ENCODE assay signal across 32 mouse cellular contexts in genomic region chr6:116607230-116607629, GRCm38 (mm10). TPM values are rescaled to one million over a fixed set of nuclear protein-coding genes. Genes with fewer than 3 reads are reported as not detected.
DNase-seq lines count a peak whose midpoint lies in the region; ATAC-seq and TF ChIP-seq lines count a peak whose summit lies in the region.
"Had no signal": no experiment of that assay in that cellular context is flagged by ENCODE, and none has a peak within 500 bp of the region (broad histone marks: within the 10 kb centered on the region; RNA-seq: fewer than 3 reads in every experiment).

No protein-coding gene starts in this region.

- H3K4me3 ChIP-seq in cerebellum, adult 2 months (replicated peaks; ENCODE audit: insufficient read depth, low read depth, low read length) = no peak overlapping the region
- no peak overlapping the region for H3K4me3 ChIP-seq in intestine, postnatal 0 days (ENCODE audit: low read depth, low read length)
- no peak overlapping the region for H3K4me3 ChIP-seq in intestine, embryonic 15.5 days (replicated peaks)
- H3K4me3 ChIP-seq in midbrain, embryonic 14.5 days (replicated peaks; ENCODE audit: low read depth, low read length) = no peak overlapping the region
- H3K4me3 ChIP-seq in midbrain, embryonic 13.5 days (replicated peaks) = no peak overlapping the region
- H3K4me3 ChIP-seq: forebrain, embryonic 10.5 days; hindbrain, embryonic 10.5 days; limb, embryonic 15.5 days; midbrain, embryonic 15.5 days; myocyte; neural tube, embryonic 13.5 days had no signal

- no peak overlapping the region for H3K27ac ChIP-seq in cerebellum, adult 2 months (ENCODE audit: insufficient read depth, low read length)
- no peak overlapping the region for H3K27ac ChIP-seq in intestine, postnatal 0 days (ENCODE audit: low read depth, low read length)
- H3K27ac ChIP-seq in intestine, embryonic 15.5 days = no peak overlapping the region
- no peak overlapping the region for H3K27ac ChIP-seq in midbrain, embryonic 14.5 days (replicated peaks; ENCODE audit: low read depth, low read length)
- H3K27ac ChIP-seq in midbrain, embryonic 13.5 days = no peak overlapping the region
- H3K27ac ChIP-seq: forebrain, embryonic 10.5 days; hindbrain, embryonic 10.5 days; limb, embryonic 15.5 days; midbrain, embryonic 15.5 days; neural tube, embryonic 13.5 days had no signal

- no peak overlapping the region for H3K4me2 ChIP-seq in intestine, postnatal 0 days (replicated peaks; ENCODE audit: low read depth)
- no peak overlapping the region for H3K4me2 ChIP-seq in intestine, embryonic 15.5 days (replicated peaks)
- H3K4me2 ChIP-seq in midbrain, embryonic 14.5 days (ENCODE audit: low read length) = no peak overlapping the region
- H3K4me2 ChIP-seq in midbrain, embryonic 13.5 days (replicated peaks) = no peak overlapping the region
- H3K4me2 ChIP-seq: limb, embryonic 15.5 days; midbrain, embryonic 15.5 days; neural tube, embryonic 13.5 days had no signal

- DNase-seq in cerebellum, adult 2 months = no peak
- DNase-seq in cerebellum, postnatal 14 days = no peak
- peak; percentile 19 for DNase-seq in midbrain, embryonic 14.5 days
- DNase-seq in cerebellum, adult 11-12 months = no peak
- DNase-seq: adrenal gland, adult 2 months; cerebellum, adult 18-20 months; cerebellum, postnatal 36 days; gastrocnemius, postnatal 25 days; kidney, adult 2 months; kidney, postnatal 10 days; lung, adult 18-20 months; lung, postnatal 14 days; retina, postnatal 1 day; thymus, postnatal 25 days had no signal

- TF ChIP-seq POLR2A in cerebellum, adult 2 months (IDR thresholded peaks at IDR 0.05; ENCODE audit: borderline replicate concordance, insufficient read depth, low read length) = no peak

- H3K9ac ChIP-seq in intestine, postnatal 0 days (ENCODE audit: low read depth, low read length) = no peak overlapping the region
- H3K9ac ChIP-seq in intestine, embryonic 15.5 days = no peak overlapping the region
- no peak overlapping the region for H3K9ac ChIP-seq in midbrain, embryonic 14.5 days (replicated peaks; ENCODE audit: low read length)
- no peak overlapping the region for H3K9ac ChIP-seq in midbrain, embryonic 13.5 days (replicated peaks)
- H3K9ac ChIP-seq: limb, embryonic 15.5 days; midbrain, embryonic 15.5 days; neural tube, embryonic 13.5 days had no signal

- no peaks in the 10 kb centered on the region for H3K4me1 ChIP-seq in cerebellum, adult 2 months (ENCODE audit: control insufficient read depth, insufficient read depth, low read length)
- no peaks in the 10 kb centered on the region for H3K4me1 ChIP-seq in intestine, postnatal 0 days (replicated peaks; ENCODE audit: control insufficient read depth, insufficient read depth, low read length)
- no peaks in the 10 kb centered on the region for H3K4me1 ChIP-seq in intestine, embryonic 15.5 days (replicated peaks)
- no peaks in the 10 kb centered on the region for H3K4me1 ChIP-seq in midbrain, embryonic 14.5 days (ENCODE audit: control insufficient read depth, insufficient read depth, low read length)
- H3K4me1 ChIP-seq in midbrain, embryonic 13.5 days (replicated peaks) = no peaks in the 10 kb centered on the region
- H3K4me1 ChIP-seq: forebrain, embryonic 10.5 days; hindbrain, embryonic 10.5 days; limb, embryonic 15.5 days; midbrain, embryonic 15.5 days; neural tube, embryonic 13.5 days had no signal

- H3K27me3 ChIP-seq in cerebellum, adult 2 months (ENCODE audit: control insufficient read depth, insufficient read depth, low read length) = no peaks in the 10 kb centered on the region
- H3K27me3 ChIP-seq in intestine, postnatal 0 days (replicated peaks; ENCODE audit: control insufficient read depth, insufficient read depth, low read length) = no peaks in the 10 kb centered on the region
- H3K27me3 ChIP-seq in intestine, embryonic 15.5 days (replicated peaks) = no peaks in the 10 kb centered on the region
- no peaks in the 10 kb centered on the region for H3K27me3 ChIP-seq in midbrain, embryonic 14.5 days (ENCODE audit: control insufficient read depth, insufficient read depth, low read length)
- H3K27me3 ChIP-seq in midbrain, embryonic 13.5 days = no peaks in the 10 kb centered on the region
- H3K27me3 ChIP-seq: limb, embryonic 15.5 days; midbrain, embryonic 15.5 days; neural tube, embryonic 13.5 days had no signal

- no peaks in the 10 kb centered on the region for H3K9me3 ChIP-seq in intestine, postnatal 0 days (ENCODE audit: control insufficient read depth)
- no peaks in the 10 kb centered on the region for H3K9me3 ChIP-seq in intestine, embryonic 15.5 days
- H3K9me3 ChIP-seq in midbrain, embryonic 14.5 days (ENCODE audit: control insufficient read depth, low read length) = no peaks in the 10 kb centered on the region
- no peaks in the 10 kb centered on the region for H3K9me3 ChIP-seq in midbrain, embryonic 13.5 days
- H3K9me3 ChIP-seq: forebrain, embryonic 10.5 days; hindbrain, embryonic 10.5 days; limb, embryonic 15.5 days; midbrain, embryonic 15.5 days; neural tube, embryonic 13.5 days had no signal

- TF ChIP-seq CTCF in cerebellum, adult 2 months (IDR thresholded peaks at IDR 0.05; ENCODE audit: borderline replicate concordance, insufficient read depth, low read depth, low read length) = peak; percentile 13; the same call in 1 of the 2 replicates
- peak; percentile 37; the same call in 1 of the 2 replicates for TF ChIP-seq CTCF in intestine, postnatal 0 days (IDR thresholded peaks at IDR 0.05; ENCODE audit: low read depth)

- no peaks in the 10 kb centered on the region for H3K36me3 ChIP-seq in intestine, postnatal 0 days (ENCODE audit: control insufficient read depth, insufficient read depth)
- H3K36me3 ChIP-seq in intestine, embryonic 15.5 days = no peaks in the 10 kb centered on the region
- no peaks in the 10 kb centered on the region for H3K36me3 ChIP-seq in midbrain, embryonic 14.5 days (ENCODE audit: control insufficient read depth, insufficient read depth, low read length)
- H3K36me3 ChIP-seq in midbrain, embryonic 13.5 days = no peaks in the 10 kb centered on the region
- H3K36me3 ChIP-seq: forebrain, embryonic 10.5 days; hindbrain, embryonic 10.5 days; limb, embryonic 15.5 days; midbrain, embryonic 15.5 days; neural tube, embryonic 13.5 days had no signal

- 46% methylated on average over 4 of the region's 4 CpGs for WGBS in cerebellum, adult 2 months
- 49% methylated on average over 4 of the region's 4 CpGs for WGBS in intestine, postnatal 0 days
- 42% methylated on average over 4 of the region's 4 CpGs for WGBS in intestine, embryonic 15.5 days
- WGBS in midbrain, embryonic 14.5 days = 51% methylated on average over 4 of the region's 4 CpGs
- WGBS in midbrain, embryonic 13.5 days = 53% methylated on average over 4 of the region's 4 CpGs

- ATAC-seq in intestine, postnatal 0 days = no peak
- ATAC-seq in intestine, embryonic 15.5 days = no peak
- ATAC-seq in midbrain, embryonic 14.5 days (ENCODE audit: low FRiP score, low TSS enrichment) = no peak
- ATAC-seq in midbrain, embryonic 13.5 days = no peak
- ATAC-seq in megakaryocyte progenitor cell, adult 5-6 weeks (replicated peaks; ENCODE audit: poor library complexity) = peak; percentile 44; the same call in 1 of the 2 replicates
- ATAC-seq: midbrain, embryonic 15.5 days had no signal

RNA-seq across cellular contexts. Expression of gene Zfp422, which starts 21.6 kb away (rescaled TPM):
- polyA plus RNA-seq in cerebellum, adult 2 months (2012; rRNA removed) = 32.4 and 34.2 TPM in 2 replicates
- 41.8 and 43.3 TPM in 2 replicates for polyA plus RNA-seq in intestine, postnatal 0 days (2015; fragmentation: Nextera tagmentation; extraction: Ambion mirVana)
- 111 and 126 TPM in 2 replicates for polyA plus RNA-seq in intestine, embryonic 15.5 days (2015; fragmentation: Nextera tagmentation; extraction: Ambion mirVana)
- polyA plus RNA-seq in midbrain, embryonic 14.5 days (2014; fragmentation: Nextera tagmentation; extraction: Ambion mirVana) = 163 and 207 TPM in 2 replicates
- polyA plus RNA-seq in midbrain, embryonic 13.5 days (2015; fragmentation: Nextera tagmentation; extraction: Ambion mirVana) = 237 and 241 TPM in 2 replicates
- total RNA-seq in megakaryocyte progenitor cell, adult 5-6 weeks (2015) = 129 and 134 TPM in 2 replicates
- 58.4 and 63.3 TPM in 2 replicates for total RNA-seq in megakaryocyte progenitor cell, adult 5-6 weeks (2017)

RNA-seq across cellular contexts. Expression of gene Olfr215, which starts 23.2 kb away (rescaled TPM):
- not detected in 2 replicates for polyA plus RNA-seq in cerebellum, adult 2 months (2012; rRNA removed)
- polyA plus RNA-seq in intestine, postnatal 0 days (2015; fragmentation: Nextera tagmentation; extraction: Ambion mirVana) = not detected in 2 replicates
- polyA plus RNA-seq in intestine, embryonic 15.5 days (2015; fragmentation: Nextera tagmentation; extraction: Ambion mirVana) = not detected in 2 replicates
- polyA plus RNA-seq in midbrain, embryonic 14.5 days (2014; fragmentation: Nextera tagmentation; extraction: Ambion mirVana) = not detected in 2 replicates
- polyA plus RNA-seq in midbrain, embryonic 13.5 days (2015; fragmentation: Nextera tagmentation; extraction: Ambion mirVana) = not detected in 2 replicates
- total RNA-seq in megakaryocyte progenitor cell, adult 5-6 weeks (2015) = not detected in 2 replicates
- not detected in 2 replicates for total RNA-seq in megakaryocyte progenitor cell, adult 5-6 weeks (2017)
- total RNA-seq: adrenal gland, adult 2 months; adrenal gland, postnatal 4 days; gastrocnemius, postnatal 25 days; layer of hippocampus, adult 18-20 months; left cerebral cortex, adult 18-20 months; left cerebral cortex, postnatal 36 days; megakaryocyte, adult 5-6 weeks had no signal
- polyA plus RNA-seq: adrenal gland, adult 2 months; embryonic facial prominence, embryonic 11.5 days; forebrain, embryonic 10.5 days; heart, embryonic 16.5 days; hindbrain, embryonic 10.5 days; kidney, adult 2 months; limb, embryonic 15.5 days; midbrain, embryonic 15.5 days; neural tube, embryonic 13.5 days; spleen, adult 2 months had no signal

RNA-seq across cellular contexts. Expression of gene Depp1, which starts 43.2 kb away (rescaled TPM):
- 0.84 and 1.00 TPM in 2 replicates for polyA plus RNA-seq in cerebellum, adult 2 months (2012; rRNA removed)
- polyA plus RNA-seq in intestine, postnatal 0 days (2015; fragmentation: Nextera tagmentation; extraction: Ambion mirVana) = 11.2 and 13.0 TPM in 2 replicates
- polyA plus RNA-seq in intestine, embryonic 15.5 days (2015; fragmentation: Nextera tagmentation; extraction: Ambion mirVana) = 25.6 and 28.0 TPM in 2 replicates
- 4.7 and 7.3 TPM in 2 replicates for polyA plus RNA-seq in midbrain, embryonic 14.5 days (2014; fragmentation: Nextera tagmentation; extraction: Ambion mirVana)
- polyA plus RNA-seq in midbrain, embryonic 13.5 days (2015; fragmentation: Nextera tagmentation; extraction: Ambion mirVana) = 5.0 and 6.0 TPM in 2 replicates
- 0.44 TPM in 1 of 2 replicates, not detected in the other for total RNA-seq in megakaryocyte progenitor cell, adult 5-6 weeks (2015)
- total RNA-seq in megakaryocyte progenitor cell, adult 5-6 weeks (2017) = 0.08 TPM in 1 of 2 replicates, not detected in the other

RNA-seq across cellular contexts. Expression of gene Olfr214, which starts 53.2 kb away (rescaled TPM):
- not detected in 2 replicates for polyA plus RNA-seq in cerebellum, adult 2 months (2012; rRNA removed)
- polyA plus RNA-seq in intestine, postnatal 0 days (2015; fragmentation: Nextera tagmentation; extraction: Ambion mirVana) = not detected in 2 replicates
- not detected in 2 replicates for polyA plus RNA-seq in intestine, embryonic 15.5 days (2015; fragmentation: Nextera tagmentation; extraction: Ambion mirVana)
- not detected in 2 replicates for polyA plus RNA-seq in midbrain, embryonic 14.5 days (2014; fragmentation: Nextera tagmentation; extraction: Ambion mirVana)
- not detected in 2 replicates for polyA plus RNA-seq in midbrain, embryonic 13.5 days (2015; fragmentation: Nextera tagmentation; extraction: Ambion mirVana)
- total RNA-seq in megakaryocyte progenitor cell, adult 5-6 weeks (2015) = not detected in 2 replicates
- total RNA-seq in megakaryocyte progenitor cell, adult 5-6 weeks (2017) = not detected in 2 replicates
- total RNA-seq: adrenal gland, adult 2 months; adrenal gland, postnatal 4 days; gastrocnemius, postnatal 25 days; layer of hippocampus, adult 18-20 months; left cerebral cortex, adult 18-20 months; left cerebral cortex, postnatal 36 days; megakaryocyte, adult 5-6 weeks had no signal
- polyA plus RNA-seq: adrenal gland, adult 2 months; embryonic facial prominence, embryonic 11.5 days; forebrain, embryonic 10.5 days; heart, embryonic 16.5 days; hindbrain, embryonic 10.5 days; kidney, adult 2 months; limb, embryonic 15.5 days; midbrain, embryonic 15.5 days; myocyte; neural tube, embryonic 13.5 days; spleen, adult 2 months had no signal

RNA-seq across cellular contexts. Expression of gene Gm5580, which starts 56.3 kb away (rescaled TPM):
- polyA plus RNA-seq in cerebellum, adult 2 months (2012; rRNA removed) = 0.11 and 0.21 TPM in 2 replicates
- 0.24 and 0.35 TPM in 2 replicates for polyA plus RNA-seq in intestine, postnatal 0 days (2015; fragmentation: Nextera tagmentation; extraction: Ambion mirVana)
- polyA plus RNA-seq in intestine, embryonic 15.5 days (2015; fragmentation: Nextera tagmentation; extraction: Ambion mirVana) = 0.40 and 0.65 TPM in 2 replicates
- 0.31 and 0.58 TPM in 2 replicates for polyA plus RNA-seq in midbrain, embryonic 14.5 days (2014; fragmentation: Nextera tagmentation; extraction: Ambion mirVana)
- polyA plus RNA-seq in midbrain, embryonic 13.5 days (2015; fragmentation: Nextera tagmentation; extraction: Ambion mirVana) = 0.38 and 1.0 TPM in 2 replicates
- 0.67 and 0.98 TPM in 2 replicates for total RNA-seq in megakaryocyte progenitor cell, adult 5-6 weeks (2015)
- 0.29 and 0.30 TPM in 2 replicates for total RNA-seq in megakaryocyte progenitor cell, adult 5-6 weeks (2017)
- polyA plus RNA-seq: kidney, adult 2 months; spleen, adult 2 months had no signal
